Mouse (Mus musculus): ENCODE results near the gene Map2k6.

GRCm38 (mm10) chr11:110436998-110437397 is 38.1 kb downstream of the Map2k6 start:
- no peak for TF ChIP-seq CTCF (IDR thresholded peaks at IDR 0.05; ENCODE audit: borderline replicate concordance, insufficient read depth, low read depth, low read length)
- no peak for TF ChIP-seq POLR2A (IDR thresholded peaks at IDR 0.05; ENCODE audit: borderline replicate concordance, insufficient read depth, low read length)

Data from cerebellum, adult 2 months (tissue).